Comparison of ENCODE assay signal across 8 mouse cellular contexts in genomic region chr7:130546421-130546790, GRCm38 (mm10). TPM values are rescaled to one million over a fixed set of nuclear protein-coding genes. Genes with fewer than 3 reads are reported as not detected.
DNase-seq lines count a peak whose midpoint lies in the region; ATAC-seq and TF ChIP-seq lines count a peak whose summit lies in the region.

No protein-coding gene starts in this region.

- H3K79me2 ChIP-seq in C2C12 (ENCODE audit: control insufficient read depth, insufficient read depth): peaks cover 53% of the 10 kb centered on the region

- H3K4me3 ChIP-seq in heart, embryonic 10.5 days: peak overlapping the region; percentile 81
- peak overlapping the region; percentile 69 for H3K4me3 ChIP-seq in C2C12 (ENCODE audit: insufficient read depth, poor library complexity, severe bottlenecking)
- H3K4me3 ChIP-seq in forebrain, embryonic 11.5 days (ENCODE audit: low read depth, low read length): peak overlapping the region; percentile 77
- H3K4me3 ChIP-seq in liver, embryonic 12.5 days: peak overlapping the region; percentile 91

- H3K4me1 ChIP-seq in heart, embryonic 10.5 days: peaks cover 11% of the 10 kb centered on the region
- H3K4me1 ChIP-seq in forebrain, embryonic 11.5 days (replicated peaks; ENCODE audit: control insufficient read depth, insufficient read depth, low read length): peaks cover 4% of the 10 kb centered on the region; the same call in 1 of the 2 replicates
- peaks cover 28% of the 10 kb centered on the region for H3K4me1 ChIP-seq in liver, embryonic 12.5 days

- DNase-seq in heart, embryonic 10.5 days (ENCODE audit: low spot score): no peak
- DNase-seq in heart, adult 18-20 months: no peak
- no peak for DNase-seq in forebrain, embryonic 11.5 days (ENCODE audit: low spot score)
- no peak for DNase-seq in ovary, postnatal 14 days (ENCODE audit: low spot score)
- DNase-seq in T-cell, adult 2 months (ENCODE audit: low spot score): no peak
- DNase-seq in Muller cell, postnatal 12 days (ENCODE audit: inconsistent ontology term): no peak

- H3K4me2 ChIP-seq in forebrain, embryonic 11.5 days (ENCODE audit: low read depth, low read length, severe bottlenecking): peak overlapping the region; percentile 54
- peak overlapping the region; percentile 82 for H3K4me2 ChIP-seq in liver, embryonic 12.5 days

- H3K27ac ChIP-seq in heart, embryonic 10.5 days: peak overlapping the region; percentile 98
- peak overlapping the region; percentile 98 for H3K27ac ChIP-seq in forebrain, embryonic 11.5 days (ENCODE audit: low read depth, low read length)
- H3K27ac ChIP-seq in liver, embryonic 12.5 days: peak overlapping the region; percentile 99

- no peaks in the 10 kb centered on the region for H3K27me3 ChIP-seq in heart, embryonic 10.5 days (ENCODE audit: insufficient read depth, poor library complexity, severe bottlenecking)
- no peaks in the 10 kb centered on the region for H3K27me3 ChIP-seq in C2C12 (ENCODE audit: control insufficient read depth, insufficient read depth, insufficient read length)
- no peaks in the 10 kb centered on the region for H3K27me3 ChIP-seq in forebrain, embryonic 11.5 days (ENCODE audit: control insufficient read depth, insufficient read depth, low read length)
- no peaks in the 10 kb centered on the region for H3K27me3 ChIP-seq in liver, embryonic 12.5 days (replicated peaks)

- peak overlapping the region; percentile 95 for H3K9ac ChIP-seq in forebrain, embryonic 11.5 days (ENCODE audit: low read length)
- H3K9ac ChIP-seq in liver, embryonic 12.5 days: peak overlapping the region; percentile 97

- H3K9me3 ChIP-seq in heart, embryonic 10.5 days: no peaks in the 10 kb centered on the region
- no peaks in the 10 kb centered on the region for H3K9me3 ChIP-seq in forebrain, embryonic 11.5 days (ENCODE audit: control insufficient read depth, low read length)
- no peaks in the 10 kb centered on the region for H3K9me3 ChIP-seq in liver, embryonic 12.5 days (replicated peaks)

- H3K36me3 ChIP-seq in heart, embryonic 10.5 days: peaks cover 40% of the 10 kb centered on the region
- peaks cover 16% of the 10 kb centered on the region for H3K36me3 ChIP-seq in C2C12 (ENCODE audit: control insufficient read depth, insufficient read depth)
- H3K36me3 ChIP-seq in forebrain, embryonic 11.5 days (ENCODE audit: control insufficient read depth, insufficient read depth, low read length): peaks cover 14% of the 10 kb centered on the region
- H3K36me3 ChIP-seq in liver, embryonic 12.5 days: peaks cover 43% of the 10 kb centered on the region

- no peak for TF ChIP-seq CTCF in C2C12 (IDR thresholded peaks at IDR 0.05; ENCODE audit: control insufficient read depth, insufficient read depth, insufficient read length)

- WGBS in heart, embryonic 10.5 days: 7% methylated on average over 7 of the region's 7 CpGs
- 10% methylated on average over 7 of the region's 7 CpGs for WGBS in forebrain, embryonic 11.5 days
- 5% methylated on average over 7 of the region's 7 CpGs for WGBS in liver, embryonic 12.5 days (ENCODE audit: insufficient replicate concordance)

- H3ac ChIP-seq in C2C12 (ENCODE audit: control insufficient read depth, insufficient read length, low read depth): peak overlapping the region; percentile 74

- H3K79me3 ChIP-seq in C2C12 (ENCODE audit: low read depth): peaks cover 32% of the 10 kb centered on the region

- no peak; the same call in 1 of the 2 replicates for ATAC-seq in forebrain, embryonic 11.5 days (replicated peaks; ENCODE audit: low FRiP score)
- peak; percentile 33 for ATAC-seq in liver, embryonic 12.5 days

TF ChIP-seq in C2C12, 6 proteins besides CTCF, POLR2A, EP300 and RAD21:
- TF ChIP-seq MAX (IDR thresholded peaks at IDR 0.05): no peak
- no peak for TF ChIP-seq USF1 (IDR thresholded peaks at IDR 0.05; ENCODE audit: low read depth)
- no peak for TF ChIP-seq MYOG (IDR thresholded peaks at IDR 0.05; ENCODE audit: control insufficient read depth, extremely low read depth, insufficient read length)
- no peak for TF ChIP-seq CEBPB (IDR thresholded peaks at IDR 0.05; ENCODE audit: low read depth)
- TF ChIP-seq MYOD1 (IDR thresholded peaks at IDR 0.05; ENCODE audit: control insufficient read depth, insufficient read length, low read depth): no peak
- no peak for TF ChIP-seq FOSL1 (IDR thresholded peaks at IDR 0.05; ENCODE audit: insufficient read depth, low read length, poor library complexity, severe bottlenecking)

RNA-seq across cellular contexts. Expression of gene Ate1, which starts 26.2 kb away (rescaled TPM):
- 59.2 and 62.6 TPM in 2 replicates for polyA plus RNA-seq in heart, embryonic 10.5 days (2016; fragmentation: Nextera tagmentation; extraction: Ambion mirVana)
- 10 to 100 TPM; 37.6 to 38.3 TPM for total RNA-seq in heart, adult 18-20 months (2021)
- polyA plus RNA-seq in C2C12 (2012; fragmentation: generic; extraction: Trizol): 16.0 TPM
- 57.5 and 59.7 TPM in 2 replicates for polyA plus RNA-seq in forebrain, embryonic 11.5 days (2014; fragmentation: Nextera tagmentation; extraction: Ambion mirVana)
- polyA plus RNA-seq in liver, embryonic 12.5 days (2016; fragmentation: Nextera tagmentation; extraction: Ambion mirVana): 33.0 and 33.3 TPM in 2 replicates

RNA-seq across cellular contexts. Expression of gene Nsmce4a, which starts 26.5 kb away (rescaled TPM):
- polyA plus RNA-seq in heart, embryonic 10.5 days (2016; fragmentation: Nextera tagmentation; extraction: Ambion mirVana): 131 and 152 TPM in 2 replicates
- 10 to 100 TPM; 39.3 to 44.3 TPM for total RNA-seq in heart, adult 18-20 months (2021)
- polyA plus RNA-seq in C2C12 (2012; fragmentation: generic; extraction: Trizol): 54.3 TPM
- polyA plus RNA-seq in forebrain, embryonic 11.5 days (2014; fragmentation: Nextera tagmentation; extraction: Ambion mirVana): 211 and 215 TPM in 2 replicates
- 139 and 141 TPM in 2 replicates for polyA plus RNA-seq in liver, embryonic 12.5 days (2016; fragmentation: Nextera tagmentation; extraction: Ambion mirVana)

RNA-seq across cellular contexts. Expression of gene Tacc2, which starts 30.8 kb away (rescaled TPM):
- 44.8 and 50.8 TPM in 2 replicates for polyA plus RNA-seq in heart, embryonic 10.5 days (2016; fragmentation: Nextera tagmentation; extraction: Ambion mirVana)
- 100 to 1,000 TPM; 317 to 395 TPM for total RNA-seq in heart, adult 18-20 months (2021)
- polyA plus RNA-seq in C2C12 (2012; fragmentation: generic; extraction: Trizol): 44.8 TPM
- 47.4 and 50.8 TPM in 2 replicates for polyA plus RNA-seq in forebrain, embryonic 11.5 days (2014; fragmentation: Nextera tagmentation; extraction: Ambion mirVana)
- polyA plus RNA-seq in liver, embryonic 12.5 days (2016; fragmentation: Nextera tagmentation; extraction: Ambion mirVana): 6.2 and 7.2 TPM in 2 replicates
